ENCODE assay signal across 22 mouse cellular contexts in the genomic region with DNA sequence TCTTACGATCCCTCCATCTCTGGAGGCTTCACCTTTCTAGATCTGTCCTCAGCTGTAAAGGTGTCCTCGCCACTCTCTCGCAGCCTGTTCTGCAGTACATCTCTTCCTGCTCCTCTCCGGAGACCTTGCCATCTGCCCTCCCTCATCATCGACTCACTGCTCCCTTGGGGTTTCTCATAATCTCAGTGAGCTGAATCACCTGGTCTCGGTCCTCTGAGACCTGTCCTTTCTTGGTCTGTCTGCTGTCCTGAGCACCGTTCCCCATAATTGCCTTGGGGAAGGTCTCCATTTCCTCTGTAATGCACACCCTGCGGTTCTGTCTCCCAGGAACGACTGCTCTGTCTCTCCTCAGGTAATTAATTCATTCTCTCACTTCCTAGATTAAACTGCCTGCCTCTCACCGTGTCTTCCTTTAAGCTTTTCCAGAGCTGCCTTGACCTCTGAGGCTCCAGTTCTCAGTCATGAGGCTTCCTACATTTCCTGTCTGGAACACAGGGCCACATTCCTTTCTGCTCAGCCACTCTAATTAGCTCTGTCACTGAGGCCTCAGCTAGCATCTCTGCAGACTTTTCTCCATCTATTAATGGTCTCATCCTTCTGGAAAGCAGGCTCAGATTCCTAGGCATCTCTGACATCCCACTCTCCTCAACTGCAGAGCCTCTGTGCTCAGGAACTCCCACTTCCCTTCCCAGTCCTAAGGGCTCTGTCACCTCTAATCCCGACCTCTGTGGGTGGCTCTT. TPM values are rescaled to one million over a fixed set of nuclear protein-coding genes. Genes with fewer than 3 reads are reported as not detected.
DNase-seq lines count a peak whose midpoint lies in the region; ATAC-seq and TF ChIP-seq lines count a peak whose summit lies in the region.
"Had no signal": no experiment of that assay in that cellular context is flagged by ENCODE, and none has a peak within 500 bp of the region (broad histone marks: within the 10 kb centered on the region; RNA-seq: fewer than 3 reads in every experiment).

No protein-coding gene starts in this region.

- 60% methylated on average over 11 of the region's 11 CpGs for WGBS in forebrain, embryonic 10.5 days
- 60% methylated on average over 11 of the region's 11 CpGs for WGBS in forebrain, embryonic 14.5 days
- 40% methylated on average over 11 of the region's 11 CpGs for WGBS in kidney, postnatal 0 days
- WGBS in midbrain, embryonic 14.5 days, result 59% methylated on average over 11 of the region's 11 CpGs

- H3K4me1 ChIP-seq in forebrain, embryonic 10.5 days, result peaks cover 11% of the 10 kb centered on the region
- no peaks in the 10 kb centered on the region for H3K4me1 ChIP-seq in forebrain, embryonic 14.5 days (ENCODE audit: control insufficient read depth, insufficient read depth, low read length)
- H3K4me1 ChIP-seq in kidney, postnatal 0 days (replicated peaks; ENCODE audit: insufficient read depth, low read length), result peaks cover 5% of the 10 kb centered on the region; the same call in 1 of the 2 replicates
- H3K4me1 ChIP-seq in embryonic fibroblast, embryonic 13.5 days (ENCODE audit: control insufficient read depth, insufficient read depth, low read length), result peaks cover 18% of the 10 kb centered on the region
- H3K4me1 ChIP-seq in midbrain, embryonic 14.5 days (ENCODE audit: control insufficient read depth, insufficient read depth, low read length), result no peaks in the 10 kb centered on the region
- H3K4me1 ChIP-seq: forebrain, embryonic 12.5 days; limb, embryonic 15.5 days; neural tube, embryonic 12.5 days had no signal

- no peak overlapping the region for H3K9ac ChIP-seq in forebrain, embryonic 14.5 days (ENCODE audit: low read length)
- H3K9ac ChIP-seq in kidney, postnatal 0 days (ENCODE audit: low read depth, low read length), result no peak overlapping the region
- no peak overlapping the region for H3K9ac ChIP-seq in midbrain, embryonic 14.5 days (replicated peaks; ENCODE audit: low read length)
- H3K9ac ChIP-seq: forebrain, embryonic 12.5 days; limb, embryonic 15.5 days; midbrain, embryonic 13.5 days; neural tube, embryonic 12.5 days had no signal

- H3K27me3 ChIP-seq in forebrain, embryonic 10.5 days (ENCODE audit: poor library complexity, severe bottlenecking), result peaks cover 6% of the 10 kb centered on the region; the same call in 1 of the 2 replicates
- no peaks in the 10 kb centered on the region for H3K27me3 ChIP-seq in forebrain, embryonic 14.5 days (replicated peaks; ENCODE audit: control insufficient read depth, insufficient read depth, low read length)
- H3K27me3 ChIP-seq in kidney, postnatal 0 days (ENCODE audit: insufficient read depth, low read length), result no peaks in the 10 kb centered on the region
- H3K27me3 ChIP-seq in midbrain, embryonic 14.5 days (ENCODE audit: control insufficient read depth, insufficient read depth, low read length), result no peaks in the 10 kb centered on the region
- H3K27me3 ChIP-seq: forebrain, embryonic 12.5 days; limb, embryonic 15.5 days; midbrain, embryonic 13.5 days; neural tube, embryonic 12.5 days had no signal

- H3K36me3 ChIP-seq in forebrain, embryonic 10.5 days (replicated peaks), result no peaks in the 10 kb centered on the region
- no peaks in the 10 kb centered on the region for H3K36me3 ChIP-seq in forebrain, embryonic 14.5 days (ENCODE audit: control insufficient read depth, insufficient read depth, low read length)
- H3K36me3 ChIP-seq in kidney, postnatal 0 days (ENCODE audit: insufficient read depth, low read length), result no peaks in the 10 kb centered on the region
- H3K36me3 ChIP-seq in midbrain, embryonic 14.5 days (ENCODE audit: control insufficient read depth, insufficient read depth, low read length), result no peaks in the 10 kb centered on the region
- H3K36me3 ChIP-seq: forebrain, embryonic 12.5 days; limb, embryonic 15.5 days; midbrain, embryonic 13.5 days; neural tube, embryonic 12.5 days had no signal

- DNase-seq in forebrain, embryonic 10.5 days (ENCODE audit: extremely low spot score, low spot score), result no peak
- no peak for DNase-seq in forebrain, embryonic 14.5 days (ENCODE audit: low spot score)
- peak; percentile 51 for DNase-seq in kidney, postnatal 0 days (ENCODE audit: low spot score)
- no peak for DNase-seq in kidney, postnatal 14 days
- peak; percentile 82 for DNase-seq in 3T3-L1 (ENCODE audit: low read depth, low spot score)
- no peak for DNase-seq in midbrain, embryonic 14.5 days
- DNase-seq: adrenal gland, postnatal 14 days; B cell, adult 2 months; cerebellum, adult 2 months; cerebellum, postnatal 25 days; gastrocnemius, adult 2 months; kidney, adult 18-20 months; kidney, postnatal 36 days; layer of hippocampus, postnatal 36 days; lung, adult 18-20 months; thymus, postnatal 14 days had no signal

- peak overlapping the region; percentile 35; the same call in 1 of the 2 replicates for H3K27ac ChIP-seq in forebrain, embryonic 10.5 days
- H3K27ac ChIP-seq in forebrain, embryonic 14.5 days (ENCODE audit: low read depth, low read length), result no peak overlapping the region
- H3K27ac ChIP-seq in kidney, postnatal 0 days, result no peak overlapping the region
- H3K27ac ChIP-seq in embryonic fibroblast, embryonic 13.5 days (ENCODE audit: insufficient read depth, low read length), result peak overlapping the region; percentile 76
- no peak overlapping the region for H3K27ac ChIP-seq in midbrain, embryonic 14.5 days (replicated peaks; ENCODE audit: low read depth, low read length)
- H3K27ac ChIP-seq: forebrain, embryonic 12.5 days; gastrocnemius, adult 2 months; limb, embryonic 15.5 days; midbrain, embryonic 13.5 days; neural tube, embryonic 12.5 days had no signal

- no peak overlapping the region for H3K4me2 ChIP-seq in forebrain, embryonic 14.5 days (ENCODE audit: low read length)
- no peak overlapping the region for H3K4me2 ChIP-seq in kidney, postnatal 0 days (ENCODE audit: low read length)
- H3K4me2 ChIP-seq in midbrain, embryonic 14.5 days (ENCODE audit: low read length), result no peak overlapping the region
- H3K4me2 ChIP-seq: forebrain, embryonic 12.5 days; heart, embryonic 11.5 days; limb, embryonic 15.5 days; midbrain, embryonic 13.5 days; neural tube, embryonic 12.5 days had no signal

- no peaks in the 10 kb centered on the region for H3K9me3 ChIP-seq in forebrain, embryonic 10.5 days
- H3K9me3 ChIP-seq in forebrain, embryonic 14.5 days (replicated peaks; ENCODE audit: control insufficient read depth, low read length), result no peaks in the 10 kb centered on the region
- no peaks in the 10 kb centered on the region for H3K9me3 ChIP-seq in kidney, postnatal 0 days (replicated peaks; ENCODE audit: low read length)
- no peaks in the 10 kb centered on the region for H3K9me3 ChIP-seq in midbrain, embryonic 14.5 days (ENCODE audit: control insufficient read depth, low read length)
- H3K9me3 ChIP-seq: forebrain, embryonic 12.5 days; limb, embryonic 15.5 days; midbrain, embryonic 13.5 days; neural tube, embryonic 12.5 days had no signal

- no peak for TF ChIP-seq CTCF in kidney, postnatal 0 days (IDR thresholded peaks at IDR 0.05; ENCODE audit: low read depth)
- TF ChIP-seq CTCF in embryonic fibroblast, embryonic 13.5 days (IDR thresholded peaks at IDR 0.05; ENCODE audit: borderline replicate concordance, insufficient read depth, low read length), result no peak

- no peak for ATAC-seq in forebrain, embryonic 14.5 days
- ATAC-seq in kidney, postnatal 0 days (replicated peaks; ENCODE audit: low FRiP score, low read depth), result no peak
- no peak for ATAC-seq in midbrain, embryonic 14.5 days (ENCODE audit: low FRiP score, low TSS enrichment)
- ATAC-seq: midbrain, embryonic 13.5 days had no signal

- H3K4me3 ChIP-seq in forebrain, embryonic 10.5 days, result no peak overlapping the region
- no peak overlapping the region for H3K4me3 ChIP-seq in forebrain, embryonic 14.5 days (ENCODE audit: low read depth, low read length)
- H3K4me3 ChIP-seq in kidney, postnatal 0 days (replicated peaks; ENCODE audit: low read depth, low read length), result no peak overlapping the region
- H3K4me3 ChIP-seq in embryonic fibroblast, embryonic 13.5 days (ENCODE audit: insufficient read depth, low read length), result no peak overlapping the region
- H3K4me3 ChIP-seq in midbrain, embryonic 14.5 days (replicated peaks; ENCODE audit: low read depth, low read length), result no peak overlapping the region
- H3K4me3 ChIP-seq: forebrain, embryonic 12.5 days; gastrocnemius, adult 2 months; limb, embryonic 15.5 days; midbrain, embryonic 13.5 days; neural tube, embryonic 12.5 days had no signal

- TF ChIP-seq POLR2A in embryonic fibroblast, embryonic 13.5 days (IDR thresholded peaks at IDR 0.05; ENCODE audit: low read depth, low read length), result no peak

RNA-seq across cellular contexts. Expression of a gene that starts 18.8 kb away (rescaled TPM):
- polyA plus RNA-seq in forebrain, embryonic 10.5 days (2016; fragmentation: Nextera tagmentation; extraction: Ambion mirVana), result 19.1 and 22.7 TPM in 2 replicates
- polyA plus RNA-seq in forebrain, embryonic 14.5 days (2014; fragmentation: Nextera tagmentation; extraction: Ambion mirVana), result 5.9 and 7.2 TPM in 2 replicates
- polyA plus RNA-seq in kidney, postnatal 0 days (2015; fragmentation: Nextera tagmentation; extraction: Ambion mirVana), result 42.2 and 46.0 TPM in 2 replicates
- 96.7 and 105 TPM in 2 replicates for polyA plus RNA-seq in embryonic fibroblast, embryonic 13.5 days (2011; ENCODE audit: insufficient read length, low read depth, missing spikeins)
- polyA plus RNA-seq in midbrain, embryonic 14.5 days (2014; fragmentation: Nextera tagmentation; extraction: Ambion mirVana), result 6.2 and 7.6 TPM in 2 replicates

RNA-seq across cellular contexts. Expression of a gene that starts 31.4 kb away (rescaled TPM):
- 35.7 and 37.5 TPM in 2 replicates for polyA plus RNA-seq in forebrain, embryonic 10.5 days (2016; fragmentation: Nextera tagmentation; extraction: Ambion mirVana)
- polyA plus RNA-seq in forebrain, embryonic 14.5 days (2014; fragmentation: Nextera tagmentation; extraction: Ambion mirVana), result 10.5 and 13.7 TPM in 2 replicates
- 1.7 and 2.2 TPM in 2 replicates for polyA plus RNA-seq in kidney, postnatal 0 days (2015; fragmentation: Nextera tagmentation; extraction: Ambion mirVana)
- 1.3 TPM in 2 replicates for polyA plus RNA-seq in embryonic fibroblast, embryonic 13.5 days (2011; ENCODE audit: insufficient read length, low read depth, missing spikeins)
- 18.4 and 20.0 TPM in 2 replicates for polyA plus RNA-seq in midbrain, embryonic 14.5 days (2014; fragmentation: Nextera tagmentation; extraction: Ambion mirVana)

Comparison
In these comparisons a context has a peak if more than half of its experiments do, and no peak if none do; other contexts are left out.
1. DNase-seq: peak in kidney, postnatal 0 days (single experiment) and 3T3-L1 (single experiment); none in forebrain, embryonic 10.5 days (single experiment), forebrain, embryonic 14.5 days (single experiment), kidney, postnatal 14 days (single experiment) and midbrain, embryonic 14.5 days (single experiment).
2. H3K27ac ChIP-seq: peak in forebrain, embryonic 10.5 days (single experiment) and embryonic fibroblast, embryonic 13.5 days (single experiment); none in forebrain, embryonic 14.5 days (single experiment), kidney, postnatal 0 days (single experiment) and midbrain, embryonic 14.5 days (single experiment).